Mouse (Mus musculus): ENCODE measurements around the gene Lyrm1. TPM values are rescaled to one million over a fixed set of nuclear protein-coding genes. Genes with fewer than 3 reads are reported as not detected.

Gene Lyrm1
- polyA plus RNA-seq, 1 experiment from 2014 or later = 18.5 TPM

DNA sequence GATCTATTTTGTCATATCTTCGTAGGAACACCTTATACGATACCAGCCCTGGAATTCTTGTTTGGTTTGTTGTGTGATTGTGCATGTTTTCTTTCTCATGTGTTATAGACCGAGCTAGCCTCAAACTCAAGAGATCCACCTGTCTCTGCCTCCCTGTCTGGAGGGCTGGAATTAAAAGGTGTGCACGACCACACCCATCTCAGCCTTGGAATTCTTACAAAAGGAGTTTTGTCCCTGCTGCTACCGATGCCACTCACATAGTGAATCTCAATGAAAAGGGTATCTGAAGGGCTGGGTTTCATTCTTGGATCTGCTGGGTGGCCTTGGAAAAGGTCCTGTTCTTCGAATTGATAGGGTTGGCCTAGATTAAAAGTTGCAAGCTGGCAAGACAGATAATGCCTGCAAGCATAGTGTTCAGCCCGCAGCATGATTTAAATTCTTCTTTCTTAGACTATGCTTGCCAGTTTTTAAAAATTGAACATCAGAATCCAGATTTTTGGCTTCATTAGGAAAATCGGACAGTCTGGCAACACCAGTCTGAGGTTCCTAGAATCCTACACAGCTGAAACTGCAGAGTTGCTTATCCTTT, 2.0 kb downstream of the Lyrm1 start:
- no peak for DNase-seq (ENCODE audit: low spot score)
- no peak for ATAC-seq
- H3K4me2 ChIP-seq (ENCODE audit: low read length) = no peak overlapping the region
- H3K27me3 ChIP-seq (replicated peaks; ENCODE audit: control insufficient read depth, insufficient read depth, low read length) = no peaks in the 10 kb centered on the region
- H3K4me3 ChIP-seq (ENCODE audit: low read depth, low read length) = no peak overlapping the region
- H3K9ac ChIP-seq (ENCODE audit: low read length) = no peak overlapping the region
- no peaks in the 10 kb centered on the region for H3K9me3 ChIP-seq (replicated peaks; ENCODE audit: control insufficient read depth, low read length)
- H3K36me3 ChIP-seq (ENCODE audit: control insufficient read depth, insufficient read depth, low read length) = no peaks in the 10 kb centered on the region
- peaks cover 12% of the 10 kb centered on the region; the same call in 1 of the 2 replicates for H3K4me1 ChIP-seq (ENCODE audit: control insufficient read depth, insufficient read depth, low read length)
- 93% methylated on average over 8 of the region's 8 CpGs for WGBS
- no peak overlapping the region for H3K27ac ChIP-seq (ENCODE audit: low read depth, low read length)

- H3K9ac ChIP-seq (ENCODE audit: low read length) = no peak overlapping the region
- 74% methylated on average over 1 of the region's 1 CpGs for WGBS
- DNase-seq (ENCODE audit: low spot score) = no peak
- H3K36me3 ChIP-seq (ENCODE audit: control insufficient read depth, insufficient read depth, low read length) = no peaks in the 10 kb centered on the region
- H3K4me1 ChIP-seq (ENCODE audit: control insufficient read depth, insufficient read depth, low read length) = peaks cover 12% of the 10 kb centered on the region; the same call in 1 of the 2 replicates
- no peaks in the 10 kb centered on the region for H3K9me3 ChIP-seq (replicated peaks; ENCODE audit: control insufficient read depth, low read length)
- no peak overlapping the region for H3K4me3 ChIP-seq (ENCODE audit: low read depth, low read length)
- H3K4me2 ChIP-seq (ENCODE audit: low read length) = no peak overlapping the region
- H3K27me3 ChIP-seq (replicated peaks; ENCODE audit: control insufficient read depth, insufficient read depth, low read length) = no peaks in the 10 kb centered on the region
- no peak overlapping the region for H3K27ac ChIP-seq (ENCODE audit: low read depth, low read length)
- no peak for ATAC-seq
Observed at GRCm38 (mm10) chr7:119898247-119898856, 2.7 kb downstream of the Lyrm1 start.

- no peaks in the 10 kb centered on the region for H3K27me3 ChIP-seq (replicated peaks; ENCODE audit: control insufficient read depth, insufficient read depth, low read length)
- H3K9ac ChIP-seq (ENCODE audit: low read length) = no peak overlapping the region
- H3K4me3 ChIP-seq (ENCODE audit: low read depth, low read length) = no peak overlapping the region
- no peak for ATAC-seq
- H3K9me3 ChIP-seq (replicated peaks; ENCODE audit: control insufficient read depth, low read length) = no peaks in the 10 kb centered on the region
- 82% methylated on average over 3 of the region's 3 CpGs for whole genome bisulfite sequencing
- no peaks in the 10 kb centered on the region for H3K36me3 ChIP-seq (ENCODE audit: control insufficient read depth, insufficient read depth, low read length)
- no peak for DNase-seq (ENCODE audit: low spot score)
- no peak overlapping the region for H3K27ac ChIP-seq (ENCODE audit: low read depth, low read length)
- H3K4me1 ChIP-seq (ENCODE audit: control insufficient read depth, insufficient read depth, low read length) = peaks cover 6% of the 10 kb centered on the region; the same call in 1 of the 2 replicates
- H3K4me2 ChIP-seq (ENCODE audit: low read length) = no peak overlapping the region
Observed at GRCm38 (mm10) chr7:119899386-119900057, 3.9 kb downstream of the Lyrm1 start.

GRCm38 (mm10) chr7:119906523-119907215, 11.0 kb downstream of the Lyrm1 start:
- H3K36me3 ChIP-seq (ENCODE audit: control insufficient read depth, insufficient read depth, low read length) = no peaks in the 10 kb centered on the region
- no peak for DNase-seq (ENCODE audit: low spot score)
- H3K4me1 ChIP-seq (ENCODE audit: control insufficient read depth, insufficient read depth, low read length) = no peaks in the 10 kb centered on the region
- H3K4me3 ChIP-seq (ENCODE audit: low read depth, low read length) = no peak overlapping the region
- H3K9me3 ChIP-seq (replicated peaks; ENCODE audit: control insufficient read depth, low read length) = no peaks in the 10 kb centered on the region
- 89% methylated on average over 3 of the region's 3 CpGs for WGBS
- no peak overlapping the region for H3K9ac ChIP-seq (ENCODE audit: low read length)
- H3K27ac ChIP-seq (ENCODE audit: low read depth, low read length) = no peak overlapping the region
- no peak overlapping the region for H3K4me2 ChIP-seq (ENCODE audit: low read length)
- no peaks in the 10 kb centered on the region for H3K27me3 ChIP-seq (replicated peaks; ENCODE audit: control insufficient read depth, insufficient read depth, low read length)
- no peak for ATAC-seq

DNA sequence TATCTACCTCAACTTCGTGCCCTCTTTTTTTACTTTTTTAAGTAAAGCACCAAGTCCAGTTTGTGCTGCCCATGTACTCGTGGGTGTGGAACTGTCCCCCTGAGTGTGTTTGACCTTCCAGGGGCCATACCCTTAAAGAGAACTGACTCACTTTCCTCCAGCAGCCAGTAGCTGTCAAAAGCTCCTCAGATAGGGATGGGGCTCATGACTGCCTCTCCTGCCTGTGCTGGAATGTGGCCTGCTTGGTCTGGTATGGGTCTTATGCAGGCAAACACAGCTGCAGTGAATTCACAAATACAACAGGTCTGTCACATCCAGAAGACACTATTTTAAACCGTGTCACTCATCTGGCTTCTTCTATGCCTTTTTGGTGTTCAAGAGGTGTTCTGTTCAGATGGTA, 16.1 kb downstream of the Lyrm1 start:
- H3K27me3 ChIP-seq (replicated peaks; ENCODE audit: control insufficient read depth, insufficient read depth, low read length) = no peaks in the 10 kb centered on the region
- DNase-seq (ENCODE audit: low spot score) = no peak
- no peaks in the 10 kb centered on the region for H3K4me1 ChIP-seq (ENCODE audit: control insufficient read depth, insufficient read depth, low read length)
- no peak overlapping the region for H3K4me2 ChIP-seq (ENCODE audit: low read length)
- WGBS = 76% methylated on average over 3 of the region's 3 CpGs
- no peak for ATAC-seq
- no peaks in the 10 kb centered on the region for H3K9me3 ChIP-seq (replicated peaks; ENCODE audit: control insufficient read depth, low read length)
- no peak overlapping the region for H3K4me3 ChIP-seq (ENCODE audit: low read depth, low read length)
- H3K27ac ChIP-seq (ENCODE audit: low read depth, low read length) = no peak overlapping the region
- H3K9ac ChIP-seq (ENCODE audit: low read length) = no peak overlapping the region
- H3K36me3 ChIP-seq (ENCODE audit: control insufficient read depth, insufficient read depth, low read length) = no peaks in the 10 kb centered on the region

DNA sequence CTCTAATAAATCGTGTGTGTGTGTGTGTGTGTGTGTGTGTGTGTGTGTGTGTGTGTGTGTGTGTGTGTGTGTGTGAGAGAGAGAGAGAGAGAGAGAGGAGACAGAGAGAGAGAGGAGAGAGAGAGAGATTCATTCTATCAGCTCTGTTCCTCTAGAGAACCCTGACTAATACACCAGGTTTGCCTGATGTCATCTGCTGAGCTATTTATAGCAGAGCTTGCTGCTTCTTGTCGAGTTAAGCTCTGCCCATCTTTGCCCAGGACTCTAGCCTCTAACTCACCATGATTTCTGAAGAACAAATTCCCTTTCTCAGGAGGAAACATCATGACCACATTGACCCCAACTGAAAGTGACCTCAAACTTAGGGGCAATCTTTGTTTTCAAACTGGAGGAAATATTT, 24.8 kb downstream of the Lyrm1 start:
- DNase-seq (ENCODE audit: low spot score) (no peak), ATAC-seq (no peak)
- WGBS = 67% methylated on average over 2 of the region's 2 CpGs
- no peak overlapping the region for H3K9ac ChIP-seq (ENCODE audit: low read length)
- H3K9me3 ChIP-seq (replicated peaks; ENCODE audit: control insufficient read depth, low read length) = no peaks in the 10 kb centered on the region
- no peak overlapping the region for H3K27ac ChIP-seq (ENCODE audit: low read depth, low read length)
- no peaks in the 10 kb centered on the region for H3K4me1 ChIP-seq (ENCODE audit: control insufficient read depth, insufficient read depth, low read length)
- no peaks in the 10 kb centered on the region for H3K27me3 ChIP-seq (replicated peaks; ENCODE audit: control insufficient read depth, insufficient read depth, low read length)
- H3K4me2 ChIP-seq (ENCODE audit: low read length) = no peak overlapping the region
- no peak overlapping the region for H3K4me3 ChIP-seq (ENCODE audit: low read depth, low read length)
- no peaks in the 10 kb centered on the region for H3K36me3 ChIP-seq (ENCODE audit: control insufficient read depth, insufficient read depth, low read length)

- no peaks in the 10 kb centered on the region for H3K36me3 ChIP-seq (ENCODE audit: control insufficient read depth, insufficient read depth, low read length)
- H3K9me3 ChIP-seq (replicated peaks; ENCODE audit: control insufficient read depth, low read length) = no peaks in the 10 kb centered on the region
- H3K27ac ChIP-seq (ENCODE audit: low read depth, low read length) = no peak overlapping the region
- H3K4me2 ChIP-seq (ENCODE audit: low read length) = no peak overlapping the region
- no peaks in the 10 kb centered on the region for H3K27me3 ChIP-seq (replicated peaks; ENCODE audit: control insufficient read depth, insufficient read depth, low read length)
- ATAC-seq = no peak
- no peak overlapping the region for H3K9ac ChIP-seq (ENCODE audit: low read length)
- no peaks in the 10 kb centered on the region for H3K4me1 ChIP-seq (ENCODE audit: control insufficient read depth, insufficient read depth, low read length)
- 78% methylated on average over 4 of the region's 4 CpGs for WGBS
- DNase-seq (ENCODE audit: low spot score) = no peak
- no peak overlapping the region for H3K4me3 ChIP-seq (ENCODE audit: low read depth, low read length)
Observed at GRCm38 (mm10) chr7:119921054-119921453, 25.4 kb downstream of the Lyrm1 start.

- H3K27ac ChIP-seq (ENCODE audit: low read depth, low read length) = no peak overlapping the region
- no peaks in the 10 kb centered on the region for H3K36me3 ChIP-seq (ENCODE audit: control insufficient read depth, insufficient read depth, low read length)
- 70% methylated on average over 2 of the region's 2 CpGs for WGBS
Observed at GRCm38 (mm10) chr7:119928783-119929440, 33.3 kb downstream of the Lyrm1 start.

More at GRCm38 (mm10) chr7:119928783-119929440, 33.3 kb downstream of the Lyrm1 start:
- Histone ChIP-seq H3K4me1 (ENCODE audit: control insufficient read depth, insufficient read depth, low read length) (no peaks in the 10 kb centered on the region), H3K9me3 (replicated peaks; ENCODE audit: control insufficient read depth, low read length) (no peaks in the 10 kb centered on the region), H3K27me3 (replicated peaks; ENCODE audit: control insufficient read depth, insufficient read depth, low read length) (no peaks in the 10 kb centered on the region), H3K9ac (ENCODE audit: low read length) (no peak overlapping the region), H3K4me2 (ENCODE audit: low read length) (no peak overlapping the region), H3K4me3 (ENCODE audit: low read depth, low read length) (no peak overlapping the region)
- ATAC-seq (no peak), DNase-seq (ENCODE audit: low spot score) (no peak)

All from forebrain, embryonic 14.5 days (tissue).